Mouse (Mus musculus): Measurements from ENCODE around the gene Cnp.
"Not testable (repeated sequence)": the region's sequence is repeated elsewhere in the genome, so short reads cannot be mapped to it uniquely, and the experiment has no call there.

GRCm38 (mm10) chr11:100534821-100535220 is 39.9 kb upstream of the Cnp start:
- not testable (repeated sequence) for TF ChIP-seq CTCF, EP300 (IDR thresholded peaks at IDR 0.05; ENCODE audit: low read depth)
